Mouse (Mus musculus): ENCODE results near the gene Zmynd11. TPM values are rescaled to one million over a fixed set of nuclear protein-coding genes. Genes with fewer than 3 reads are reported as not detected.

The Zmynd11 gene
- polyA plus RNA-seq, 1 experiment from 2014 or later: 115 TPM

GRCm38 (mm10) chr13:9635951-9636350, 129.2 kb downstream of the Zmynd11 start:
- Histone ChIP-seq H3K4me2 (no peak overlapping the region), H3K27ac (ENCODE audit: low read depth, low read length) (no peak overlapping the region), H3K4me3 (ENCODE audit: low read depth, low read length) (no peak overlapping the region), H3K4me1 (ENCODE audit: control insufficient read depth, insufficient read depth, low read length) (peaks cover 9% of the 10 kb centered on the region), H3K27me3 (ENCODE audit: control insufficient read depth, insufficient read depth, low read length) (no peaks in the 10 kb centered on the region), H3K9ac (ENCODE audit: low read depth, low read length) (no peak overlapping the region), H3K36me3 (ENCODE audit: control insufficient read depth, insufficient read depth, low read length) (no peaks in the 10 kb centered on the region), H3K9me3 (replicated peaks; ENCODE audit: control insufficient read depth, low read length) (no peaks in the 10 kb centered on the region)
- WGBS (ENCODE audit: insufficient replicate concordance): 55% methylated on average over 2 of the region's 2 CpGs
- no peak for ATAC-seq (replicated peaks; ENCODE audit: insufficient number of reproducible peaks, low FRiP score, low TSS enrichment)
